Mouse (Mus musculus) bone marrow macrophage, adult 2 months (primary cell): ENCODE results near the gene Tmem131. TPM values are rescaled to one million over a fixed set of nuclear protein-coding genes. Genes with fewer than 3 reads are reported as not detected.

Source experiments
- H3K27ac ChIP-seq: 2 replicates; pipeline ENCODE4 v1.5.1; 2012; ENCODE audit warnings: low read depth, low read length; ENCODE audit not compliant: insufficient read depth
- H3K4me1 ChIP-seq: 2 replicates; pipeline ENCODE4 v1.6.1; 2012; ENCODE audit warnings: low read length; ENCODE audit not compliant: control insufficient read depth, insufficient read depth
- H3K4me3 ChIP-seq: 2 replicates; pipeline ENCODE4 v1.5.1; 2012; ENCODE audit warnings: mild to moderate bottlenecking, low read length, moderate library complexity; ENCODE audit not compliant: insufficient read depth
- CTCF ChIP-seq: IDR thresholded peaks from 2 replicates; pipeline ENCODE4 v1.5.1; 2012; ENCODE audit warnings: low read depth, mild to moderate bottlenecking, low read length, moderate library complexity
- POLR2A ChIP-seq: IDR thresholded peaks from 2 replicates; pipeline ENCODE4 v1.6.1; 2012; ENCODE audit warnings: mild to moderate bottlenecking, low read depth, low read length, borderline replicate concordance
- polyA plus RNA-seq: library from polyadenylated mRNA; stranded (reverse); fragments of >200 nt; gene quantifications from 2 replicates; pipeline ENCODE4 v1.2.4, GENCODE M21; 2012; ENCODE audit not compliant: missing spikeins, insufficient read depth, insufficient read length

The Tmem131 gene
- polyA plus RNA-seq, 1 experiment: 38.3 TPM

DNA sequence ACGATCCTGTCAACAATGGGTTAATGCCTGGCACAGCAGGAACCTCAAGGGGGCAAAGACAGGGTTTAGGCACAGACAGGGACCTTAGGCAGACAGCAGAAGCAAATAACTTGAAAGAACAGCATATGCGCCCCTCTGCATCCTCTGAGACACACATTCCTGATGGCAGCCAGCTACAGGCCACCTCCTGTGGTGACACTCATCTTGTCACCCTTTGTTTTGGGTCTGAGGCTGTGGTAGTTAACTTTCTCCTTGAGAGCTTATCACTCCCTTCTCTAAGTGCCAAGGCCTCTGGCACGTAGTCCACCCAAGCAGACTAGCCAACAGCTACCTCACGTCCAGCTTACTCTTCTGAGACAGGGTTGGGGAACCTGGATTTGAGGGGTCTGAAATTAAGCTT lies 197.8 kb downstream of the Tmem131 start:
- Histone ChIP-seq H3K4me3 (no peak overlapping the region), H3K4me1 (no peaks in the 10 kb centered on the region), H3K27ac (no peak overlapping the region)
- TF ChIP-seq CTCF (no peak), POLR2A (no peak)

DNA sequence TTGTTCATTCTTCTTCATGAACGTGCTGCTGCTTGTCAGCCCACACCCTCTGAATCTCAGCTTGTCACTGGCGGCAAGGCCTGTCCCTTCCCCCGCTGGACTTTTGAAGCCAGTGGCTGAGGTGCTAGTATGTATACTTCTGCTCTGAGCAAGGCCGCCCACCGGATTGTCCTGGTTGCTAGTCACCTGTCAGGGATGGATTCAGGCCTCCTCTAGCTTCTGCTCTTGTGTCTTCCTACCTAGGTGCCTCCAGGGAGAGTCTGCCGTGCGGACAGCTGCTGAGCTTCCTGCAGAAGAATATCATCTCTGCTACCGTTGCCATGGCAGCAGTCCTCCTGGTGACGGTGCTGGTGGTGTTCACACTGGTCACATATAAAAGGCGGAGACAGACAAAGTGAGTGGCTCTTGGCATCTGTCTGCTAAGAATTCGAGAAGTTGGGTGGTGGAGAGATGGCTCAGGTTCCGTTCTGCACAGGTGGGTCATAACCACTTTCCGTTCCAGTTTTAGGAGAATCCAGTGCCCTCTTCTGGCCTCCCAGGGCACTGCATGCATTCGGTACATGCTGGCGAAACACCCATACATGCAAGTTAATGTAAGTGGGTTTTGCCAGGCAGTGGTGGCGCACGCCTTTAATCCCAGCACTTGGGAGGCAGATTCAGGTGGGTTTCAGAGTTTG lies 199.1 kb downstream of the Tmem131 start:
- no peaks in the 10 kb centered on the region for H3K4me1 ChIP-seq
- H3K27ac ChIP-seq: no peak overlapping the region
- TF ChIP-seq POLR2A: no peak
- peak; percentile 80 for TF ChIP-seq CTCF
- H3K4me3 ChIP-seq: no peak overlapping the region

DNA sequence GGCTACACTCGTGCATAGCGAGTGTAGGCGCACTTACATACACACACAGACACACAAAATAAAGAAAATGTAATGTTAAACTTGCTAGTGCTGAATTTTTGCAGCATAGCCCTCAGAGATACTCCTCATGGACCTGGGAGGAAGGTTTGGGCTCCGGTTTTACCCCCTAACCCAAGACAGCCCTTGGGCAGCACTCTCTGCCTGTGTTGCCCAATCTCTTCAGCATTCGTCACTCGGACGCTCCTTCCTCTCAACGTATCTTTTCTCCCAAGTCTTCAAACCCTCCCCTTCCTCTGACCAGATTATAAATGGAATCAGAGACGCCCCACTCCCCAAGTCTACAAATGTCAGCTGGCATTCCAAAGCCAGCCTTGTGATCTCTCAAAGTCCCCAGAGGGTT lies 200.4 kb downstream of the Tmem131 start:
- Histone ChIP-seq H3K4me3 (no peak overlapping the region), H3K27ac (no peak overlapping the region), H3K4me1 (no peaks in the 10 kb centered on the region)
- TF ChIP-seq CTCF (no peak), POLR2A (no peak)

Other genes with a start within 250 kb of the Tmem131 start
- gene 4933424G06Rik, start 233.5 kb downstream of the Tmem131 start, polyA plus RNA-seq: not detected in 2 replicates
- 41.9 and 43.7 TPM in 2 replicates for gene Actr1b, start 229.2 kb downstream of the Tmem131 start, polyA plus RNA-seq
- gene Zap70, start 181.9 kb downstream of the Tmem131 start, polyA plus RNA-seq: not detected in 2 replicates
- gene Vwa3b, start 82.9 kb upstream of the Tmem131 start, polyA plus RNA-seq: not detected in 2 replicates